Mouse (Mus musculus) adrenal gland, postnatal 36 days (tissue): ENCODE data around the gene 1700029I15Rik. TPM values are rescaled to one million over a fixed set of nuclear protein-coding genes. Genes with fewer than 3 reads are reported as not detected.

Experiments used
- DNase-seq, 2 experiments: peaks; one replicate each; pipeline ENCODE4 v3.0.0; 2021; ENCODE audit warnings: mixed read lengths in 1 of 2
- microRNA-seq: library from miRNA; unstranded; fragments of <30 nt; microRNA quantifications from one replicate; pipeline ENCODE4 v1.2.0, GENCODE M21; 2021
- total RNA-seq, 2 experiments: library from RNA; stranded (reverse); gene quantifications; 2 replicates each; pipeline ENCODE4 v1.2.3; 2021

The 1700029I15Rik gene
- total RNA-seq, 2 experiments from 2014 or later: 6.2 to 10.0 TPM

GRCm38 (mm10) chr2:92427882-92428281 lies 45.5 kb downstream of the 1700029I15Rik start:
- DNase-seq: peak; percentile 85 to 87

- no peak for DNase-seq
These were observed 47.8 kb downstream of the 1700029I15Rik start for GRCm38 (mm10) chr2:92430089-92430488.

- DNase-seq: peak; percentile 55 to 75
These were observed 48.6 kb downstream of the 1700029I15Rik start for GRCm38 (mm10) chr2:92430723-92431541.

GRCm38 (mm10) chr2:92431611-92432179 lies 49.4 kb downstream of the 1700029I15Rik start:
- DNase-seq: no peak

GRCm38 (mm10) chr2:92432299-92433295 lies 50.3 kb downstream of the 1700029I15Rik start:
- DNase-seq: peak; percentile 72 to 79

GRCm38 (mm10) chr2:92433578-92434374 lies 51.4 kb downstream of the 1700029I15Rik start, which contains the start of gene Cry2:
Gene Cry2 (minus strand): TSS chr2:92434043.
- DNase-seq: peak; percentile 99

GRCm38 (mm10) chr2:92434375-92434745 lies 52.0 kb downstream of the 1700029I15Rik start:
- no peak for DNase-seq

- DNase-seq: no peak
These were observed 52.7 kb downstream of the 1700029I15Rik start for GRCm38 (mm10) chr2:92435023-92435422.

Small RNA genes within 50 kb of the gene (microRNA-seq; reads per million reads assigned to microRNA genes)
- gene Mir7000: not detected

Other genes starting within 250 kb of the 1700029I15Rik start
- 100 to 1,000 TPM in 1 of 2 experiments, 10 to 100 TPM in 1; 97.3 to 224 TPM for gene Pex16, start 7.9 kb upstream of the 1700029I15Rik start, total RNA-seq
- 1 to 10 TPM in 1 of 2 experiments, under 1 TPM in 1; 0.79 to 2.4 TPM for gene Large2, start 7.7 kb upstream of the 1700029I15Rik start, total RNA-seq
- 10 to 100 TPM; 30.9 to 35.1 TPM for gene Mapk8ip1, start 18.7 kb downstream of the 1700029I15Rik start, total RNA-seq
- 10 to 100 TPM; 38.4 to 47.8 TPM for gene Cry2, start 51.5 kb downstream of the 1700029I15Rik start, total RNA-seq
- gene Slc35c1, start 78.0 kb downstream of the 1700029I15Rik start, total RNA-seq: 10 to 100 TPM; 14.8 to 24.3 TPM
- gene Chst1, start 217.2 kb downstream of the 1700029I15Rik start, total RNA-seq: 10 to 100 TPM; 10.2 to 15.1 TPM